Mouse (Mus musculus): Measurements from ENCODE around the gene Rab1b. TPM values are rescaled to one million over a fixed set of nuclear protein-coding genes. Genes with fewer than 3 reads are reported as not detected.
"Not testable (repeated sequence)": the region's sequence is repeated elsewhere in the genome, so short reads cannot be mapped to it uniquely, and the experiment has no call there.

Rab1b gene
- total RNA-seq (2022): 100 to 1,000 TPM; 124 to 137 (median 131) TPM

DNA sequence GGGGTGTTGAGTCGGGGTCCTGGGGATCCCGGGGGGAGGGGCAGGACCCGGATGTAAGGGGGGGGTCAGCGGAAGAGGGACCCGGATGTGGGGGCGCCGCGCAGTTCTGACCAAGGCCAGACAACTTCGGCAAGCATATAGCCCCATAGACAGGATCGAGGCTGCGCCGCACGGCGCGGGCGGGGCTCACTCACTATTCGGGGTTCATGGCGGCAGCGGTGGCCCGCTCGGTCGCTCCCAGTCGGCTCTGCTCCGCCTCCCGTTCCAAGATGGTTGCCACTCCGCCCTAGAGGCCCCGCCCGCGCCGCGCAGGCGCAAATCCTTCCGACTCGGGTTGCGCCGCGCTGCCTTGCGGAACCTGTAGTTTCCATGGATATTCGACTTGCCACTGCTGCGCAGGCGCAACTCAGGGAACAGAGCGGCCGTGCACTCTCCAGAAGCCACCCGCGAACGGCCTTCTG is at the start of gene Rab1b:
Gene Rab1b (minus strand): TSS at position 342 of the 461 bp plus-strand sequence.
- peak; percentile 97 to 98 for DNase-seq (ENCODE audit: low spot score in 2 of 2)

- no peak for DNase-seq (ENCODE audit: low spot score in 2 of 2)
Observed at GRCm38 (mm10) chr19:5152261-5152660, 45.4 kb upstream of the Rab1b start.

GRCm38 (mm10) chr19:5151741-5152140 is 44.9 kb upstream of the Rab1b start:
- DNase-seq (ENCODE audit: low spot score in 2 of 2): no peak

- DNase-seq (ENCODE audit: low spot score in 2 of 2): peak; percentile 11 to 16
Observed at GRCm38 (mm10) chr19:5151331-5151730, 44.5 kb upstream of the Rab1b start.

GRCm38 (mm10) chr19:5150358-5150757 is 43.5 kb upstream of the Rab1b start:
- no peak for DNase-seq (ENCODE audit: low spot score in 2 of 2)

DNA sequence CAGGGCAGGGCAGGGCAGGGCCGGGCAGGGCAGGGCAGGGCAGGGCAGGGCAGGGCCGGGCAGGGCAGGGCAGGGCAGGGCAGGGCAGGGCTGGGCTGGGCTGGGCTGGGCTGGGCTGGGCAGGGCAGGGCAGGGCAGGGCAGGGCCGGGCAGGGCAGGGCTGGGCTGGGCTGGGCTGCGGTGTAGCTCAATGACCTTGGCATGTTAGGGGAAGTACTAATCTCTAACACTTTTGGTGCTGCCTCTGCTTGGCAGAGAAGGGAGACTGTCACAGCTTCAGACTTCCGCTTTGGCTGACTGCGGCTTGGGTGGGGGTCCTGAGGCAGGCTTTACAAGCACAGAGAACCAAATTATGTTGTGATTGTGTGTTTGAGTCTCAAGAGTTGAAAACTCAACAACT is 42.2 kb upstream of the Rab1b start:
- DNase-seq (ENCODE audit: low spot score in 2 of 2): not testable (repeated sequence)

- peak in 1 of 2 experiments; percentile 18 for DNase-seq (ENCODE audit: low spot score in 2 of 2)
Observed at GRCm38 (mm10) chr19:5139640-5140039, 32.8 kb upstream of the Rab1b start.

DNA sequence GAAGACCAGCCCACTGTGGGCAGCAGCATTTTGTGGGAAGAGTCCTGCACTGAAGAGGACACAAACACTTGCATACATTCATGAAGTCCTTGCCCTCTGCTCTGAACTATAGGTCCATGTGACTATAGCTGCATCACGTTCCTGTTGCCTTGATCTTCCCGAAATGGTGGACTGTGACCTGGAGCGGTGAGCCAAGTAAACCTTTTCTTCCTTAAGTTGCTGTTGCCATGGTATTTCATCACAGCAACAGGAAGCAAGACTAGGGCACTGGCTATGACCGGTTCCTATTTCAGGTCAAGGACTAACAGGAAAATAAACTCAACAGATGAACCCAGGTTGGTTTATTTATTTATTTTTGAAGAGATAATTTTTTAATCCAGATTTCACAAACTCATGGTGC is 24.4 kb upstream of the Rab1b start:
- DNase-seq (ENCODE audit: low spot score in 2 of 2): no peak

DNA sequence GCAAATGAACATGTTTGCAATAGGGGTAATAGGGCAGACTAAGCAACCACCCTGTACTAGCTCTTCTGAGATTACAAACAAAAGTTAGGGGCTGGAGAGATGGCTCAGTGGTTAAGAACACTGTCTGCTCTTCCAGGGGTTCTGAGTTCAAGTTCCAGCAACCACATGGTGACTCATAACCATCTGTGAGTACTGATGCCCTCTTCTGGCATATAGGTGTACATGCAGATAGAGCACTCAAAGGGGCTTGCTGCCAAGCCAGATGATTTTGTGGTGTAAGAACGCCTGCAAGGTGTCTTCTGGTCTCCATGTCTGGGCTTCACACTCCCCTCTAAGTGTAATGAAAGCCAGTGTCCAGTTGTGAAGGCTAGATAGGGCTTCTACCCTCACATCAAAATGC is 22.9 kb upstream of the Rab1b start:
- DNase-seq (ENCODE audit: low spot score in 2 of 2): no peak

- no peak for DNase-seq (ENCODE audit: low spot score in 2 of 2)
Observed at GRCm38 (mm10) chr19:5124055-5124614, 17.3 kb upstream of the Rab1b start.

DNA sequence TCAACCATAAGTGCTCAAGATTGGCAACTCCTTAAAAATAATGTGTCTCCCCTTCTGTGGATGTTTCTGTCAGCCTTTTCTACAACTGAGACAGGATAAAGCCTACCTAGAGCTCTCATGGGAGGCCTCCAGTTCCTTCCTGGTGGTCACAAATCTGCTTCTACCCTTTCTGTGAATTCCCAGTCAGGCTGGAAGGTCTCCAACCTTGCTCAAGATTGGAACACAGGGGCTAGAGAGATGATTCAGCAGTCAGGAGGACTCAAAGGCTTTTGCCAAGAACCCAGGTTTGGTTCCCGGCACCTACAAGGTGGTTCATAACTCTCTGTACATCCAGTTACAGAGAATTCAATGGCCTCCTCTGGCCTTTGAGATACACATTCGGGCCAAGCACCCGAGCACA is 16.4 kb upstream of the Rab1b start:
- no peak for DNase-seq (ENCODE audit: low spot score in 2 of 2)

DNA sequence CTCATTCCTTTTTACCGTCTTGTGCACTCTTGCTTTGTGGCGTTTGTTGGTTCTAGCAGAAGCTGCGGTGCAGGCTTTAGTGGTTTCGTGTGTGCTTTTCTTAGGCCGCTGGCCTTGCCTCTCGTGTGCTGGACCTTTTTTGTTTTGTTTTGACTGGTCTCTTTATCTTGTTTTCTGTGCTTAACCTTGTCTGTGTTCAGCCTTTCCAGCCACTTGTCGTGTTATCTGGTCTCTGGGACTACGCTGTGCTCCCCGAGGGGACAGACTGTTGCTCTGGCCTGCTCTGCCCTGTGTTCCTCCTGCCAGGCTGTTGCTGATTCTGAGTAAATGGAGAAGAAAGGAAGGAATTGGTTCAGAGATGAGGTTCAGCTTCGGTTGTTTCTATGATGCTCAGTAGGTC is 15.6 kb upstream of the Rab1b start:
- no peak for DNase-seq (ENCODE audit: low spot score in 2 of 2)

- no peak for DNase-seq (ENCODE audit: low spot score in 2 of 2)
Observed at GRCm38 (mm10) chr19:5118384-5118698, 11.5 kb upstream of the Rab1b start, which contains the start of gene Klc2. TSS of gene Klc2 (minus strand) at chr19:5118560.

GRCm38 (mm10) chr19:5117494-5118383 is 10.9 kb upstream of the Rab1b start:
- peak; percentile 74 to 79 for DNase-seq (ENCODE audit: low spot score in 2 of 2)

DNA sequence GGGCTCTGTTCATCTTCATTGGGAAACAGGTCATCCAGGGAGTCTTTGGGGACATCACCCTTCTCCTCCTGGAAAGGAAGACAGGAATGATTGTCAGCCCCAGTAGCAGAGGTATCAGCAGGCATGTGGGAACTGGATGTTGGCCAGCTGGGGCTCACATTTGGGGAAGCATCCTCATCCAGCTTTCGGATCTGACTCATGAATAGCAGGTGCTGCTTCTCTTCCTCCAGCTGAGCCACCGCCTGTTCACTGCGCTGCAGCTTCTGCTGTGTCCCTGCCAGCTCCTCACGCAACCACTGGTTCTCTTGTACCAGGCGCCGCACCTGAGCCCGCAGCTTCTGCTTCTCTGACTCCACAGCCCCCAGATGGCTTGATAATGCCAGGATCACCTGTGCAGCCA is 6.9 kb upstream of the Rab1b start:
- DNase-seq (ENCODE audit: low spot score in 2 of 2): no peak

GRCm38 (mm10) chr19:5109659-5110453 is 3.0 kb upstream of the Rab1b start:
- no peak for DNase-seq (ENCODE audit: low spot score in 2 of 2)

GRCm38 (mm10) chr19:5108702-5109101 is 1.8 kb upstream of the Rab1b start:
- DNase-seq (ENCODE audit: low spot score in 2 of 2): no peak

DNA sequence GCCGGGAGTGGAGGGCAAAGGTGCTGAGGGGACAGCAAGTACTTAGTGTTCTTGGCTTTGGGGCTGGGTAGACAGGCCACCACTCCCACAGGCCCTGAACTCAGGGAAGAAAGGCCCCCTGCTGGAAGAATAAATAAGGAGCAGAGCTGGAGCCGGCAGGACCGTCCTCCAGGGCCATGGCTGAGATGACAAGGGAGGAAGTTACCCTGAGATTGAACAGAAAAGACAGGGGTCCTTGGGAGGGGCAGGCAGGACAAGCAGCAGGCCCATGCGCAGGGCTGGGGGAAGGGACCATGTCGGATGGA is 1.4 kb upstream of the Rab1b start:
- DNase-seq (ENCODE audit: low spot score in 2 of 2): no peak

DNA sequence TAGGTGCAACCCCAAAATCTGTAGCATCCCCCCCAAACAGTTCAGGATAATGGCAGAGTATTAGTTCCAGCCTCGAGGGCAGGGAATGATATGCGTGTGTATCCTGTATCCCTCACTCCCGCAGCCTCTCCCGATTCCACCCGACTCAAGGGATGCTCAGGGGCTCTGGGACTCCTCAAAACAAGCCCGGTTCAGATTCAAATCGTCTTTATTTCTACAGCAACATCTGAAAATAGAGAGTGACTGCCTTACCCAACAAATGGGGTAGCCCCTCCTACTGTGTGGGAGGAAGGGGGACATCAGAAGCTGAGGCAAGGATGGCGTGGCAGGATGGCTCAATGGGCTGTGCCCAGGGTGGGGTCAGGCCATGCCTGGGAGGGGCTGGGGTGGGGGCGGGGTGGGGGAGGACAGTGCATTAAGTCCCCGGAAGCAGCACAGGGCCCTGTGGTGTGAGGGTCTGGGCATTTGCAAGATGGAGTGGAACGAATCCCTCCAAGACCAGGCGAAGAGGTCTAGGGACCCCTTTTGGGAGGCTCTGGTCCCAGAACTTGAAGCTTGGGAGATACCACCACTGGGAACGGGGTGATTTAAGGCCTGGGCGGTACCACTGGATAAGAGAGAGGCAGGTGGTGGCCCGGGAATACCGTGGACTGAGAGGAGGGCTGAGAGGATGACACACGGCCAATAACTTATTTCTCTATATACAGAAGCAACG is 841 bp upstream of the Rab1b start:
- DNase-seq (ENCODE audit: low spot score in 2 of 2): no peak

DNA sequence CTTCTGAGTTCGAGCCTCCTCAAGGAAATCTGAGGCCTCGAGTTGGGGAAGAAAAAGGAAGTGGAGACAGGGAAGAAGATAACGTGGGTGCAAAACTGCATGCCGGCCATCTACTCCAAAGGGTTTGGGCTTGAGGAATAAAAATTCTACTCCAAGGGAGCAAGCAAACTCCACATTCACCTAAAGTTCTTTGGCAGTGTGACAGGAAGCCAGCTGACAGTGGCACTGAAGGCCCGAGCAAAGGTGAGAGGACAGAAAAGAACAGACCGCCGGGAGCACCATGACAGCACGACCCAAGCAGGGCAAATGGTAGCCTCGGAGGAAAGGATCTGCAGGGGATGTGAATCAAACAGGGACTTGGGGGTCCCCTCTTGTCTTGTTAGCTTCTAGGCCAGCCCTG is 798 bp downstream of the Rab1b start:
- no peak for DNase-seq (ENCODE audit: low spot score in 2 of 2)

- no peak for DNase-seq (ENCODE audit: low spot score in 2 of 2)
Observed at GRCm38 (mm10) chr19:5098363-5099143, 8.3 kb downstream of the Rab1b start, which contains the start of gene Cnih2. TSS of gene Cnih2 (minus strand) at chr19:5098521.

All from gastrocnemius, adult 8-10 months (tissue).